Mouse (Mus musculus): ENCODE data around the gene Nr2e1.

Gene Nr2e1

GRCm38 (mm10) chr10:42583157-42583872 lies at the start of gene Nr2e1, which contains the start of gene Ostm1:
Gene Nr2e1 (minus strand): TSS chr10:42583632.
Gene Ostm1 (plus strand): TSS chr10:42583822.
- peak; percentile 21 for DNase-seq (ENCODE audit: low read depth, low spot score)

GRCm38 (mm10) chr10:42632453-42633360 lies 49.3 kb upstream of the Nr2e1 start:
- no peak for DNase-seq (ENCODE audit: low read depth, low spot score)

- DNase-seq (ENCODE audit: low read depth, low spot score), result no peak
Observed at GRCm38 (mm10) chr10:42631754-42632452, 48.5 kb upstream of the Nr2e1 start.

- DNase-seq (ENCODE audit: low read depth, low spot score), result no peak
Observed at GRCm38 (mm10) chr10:42630596-42631355, 47.3 kb upstream of the Nr2e1 start.

- no peak for DNase-seq (ENCODE audit: low read depth, low spot score)
Observed at GRCm38 (mm10) chr10:42625907-42626306, 42.5 kb upstream of the Nr2e1 start.

GRCm38 (mm10) chr10:42618291-42618690 lies 34.9 kb upstream of the Nr2e1 start:
- no peak for DNase-seq (ENCODE audit: low read depth, low spot score)

GRCm38 (mm10) chr10:42614766-42615165 lies 31.3 kb upstream of the Nr2e1 start:
- no peak for DNase-seq (ENCODE audit: low read depth, low spot score)

GRCm38 (mm10) chr10:42613639-42614381 lies 30.4 kb upstream of the Nr2e1 start:
- DNase-seq (ENCODE audit: low read depth, low spot score), result no peak

- DNase-seq (ENCODE audit: low read depth, low spot score), result no peak
Observed at GRCm38 (mm10) chr10:42613075-42613474, 29.6 kb upstream of the Nr2e1 start.

GRCm38 (mm10) chr10:42606757-42607156 lies 23.3 kb upstream of the Nr2e1 start:
- DNase-seq (ENCODE audit: low read depth, low spot score), result no peak

- DNase-seq (ENCODE audit: low read depth, low spot score), result no peak
Observed at GRCm38 (mm10) chr10:42604874-42605273, 21.4 kb upstream of the Nr2e1 start.

- DNase-seq (ENCODE audit: low read depth, low spot score), result no peak
Observed at GRCm38 (mm10) chr10:42601556-42601955, 18.1 kb upstream of the Nr2e1 start.

- DNase-seq (ENCODE audit: low read depth, low spot score), result no peak
Observed at GRCm38 (mm10) chr10:42598615-42599014, 15.2 kb upstream of the Nr2e1 start.

- no peak for DNase-seq (ENCODE audit: low read depth, low spot score)
Observed at GRCm38 (mm10) chr10:42593201-42593600, 9.8 kb upstream of the Nr2e1 start.

- no peak for DNase-seq (ENCODE audit: low read depth, low spot score)
Observed at GRCm38 (mm10) chr10:42591993-42592686, 8.7 kb upstream of the Nr2e1 start.

GRCm38 (mm10) chr10:42591185-42591992 lies 8.0 kb upstream of the Nr2e1 start:
- no peak for DNase-seq (ENCODE audit: low read depth, low spot score)

GRCm38 (mm10) chr10:42590261-42591184 lies 7.1 kb upstream of the Nr2e1 start:
- DNase-seq (ENCODE audit: low read depth, low spot score), result no peak

GRCm38 (mm10) chr10:42589505-42589904 lies 6.1 kb upstream of the Nr2e1 start:
- DNase-seq (ENCODE audit: low read depth, low spot score), result no peak
